Mouse (Mus musculus): ENCODE results near the gene Folr2.

The Folr2 gene

DNA sequence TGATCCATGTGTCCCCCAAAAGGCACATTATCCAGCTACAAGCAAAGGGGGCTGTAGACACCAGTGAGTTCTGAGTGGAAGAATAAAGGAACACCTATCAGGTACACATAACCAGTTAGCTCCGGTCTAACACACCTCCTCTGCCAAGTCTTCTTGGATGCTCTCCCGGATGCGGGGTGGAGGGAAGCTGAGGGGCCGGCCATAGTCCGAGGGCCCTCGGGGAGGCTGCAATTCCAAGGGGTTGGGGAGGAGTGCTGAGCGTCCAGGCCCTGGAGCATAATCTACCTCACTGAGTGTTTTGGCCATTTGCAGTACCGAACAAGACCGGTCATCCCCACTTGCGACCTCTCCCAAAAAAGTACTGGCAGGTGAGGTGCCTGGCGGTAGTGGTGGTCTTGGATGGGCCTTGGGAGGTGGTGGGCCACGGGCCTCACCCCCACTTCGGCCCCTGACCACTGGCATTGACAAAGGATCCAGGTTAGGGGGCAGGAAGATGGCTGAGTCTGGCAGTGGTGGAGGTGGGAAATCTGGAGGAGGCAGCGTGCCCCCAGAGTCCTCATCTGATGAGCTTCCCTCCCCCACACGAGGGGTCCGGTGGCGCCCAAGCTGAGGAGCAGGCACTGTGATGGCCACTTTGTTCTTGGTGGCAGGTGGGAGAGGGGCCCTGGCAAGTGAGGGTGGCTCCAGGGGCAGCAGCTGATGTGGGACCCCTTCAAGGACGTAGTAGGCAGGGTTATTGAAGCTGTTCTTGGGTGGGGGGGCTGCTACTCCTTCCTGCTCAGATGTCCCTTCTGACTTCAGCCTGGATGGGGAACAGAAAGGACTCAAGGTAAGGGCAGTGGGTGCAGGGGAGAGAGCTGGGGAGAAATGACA, 33.0 kb downstream of the Folr2 start:
- no peak for DNase-seq (ENCODE audit: low spot score)

DNA sequence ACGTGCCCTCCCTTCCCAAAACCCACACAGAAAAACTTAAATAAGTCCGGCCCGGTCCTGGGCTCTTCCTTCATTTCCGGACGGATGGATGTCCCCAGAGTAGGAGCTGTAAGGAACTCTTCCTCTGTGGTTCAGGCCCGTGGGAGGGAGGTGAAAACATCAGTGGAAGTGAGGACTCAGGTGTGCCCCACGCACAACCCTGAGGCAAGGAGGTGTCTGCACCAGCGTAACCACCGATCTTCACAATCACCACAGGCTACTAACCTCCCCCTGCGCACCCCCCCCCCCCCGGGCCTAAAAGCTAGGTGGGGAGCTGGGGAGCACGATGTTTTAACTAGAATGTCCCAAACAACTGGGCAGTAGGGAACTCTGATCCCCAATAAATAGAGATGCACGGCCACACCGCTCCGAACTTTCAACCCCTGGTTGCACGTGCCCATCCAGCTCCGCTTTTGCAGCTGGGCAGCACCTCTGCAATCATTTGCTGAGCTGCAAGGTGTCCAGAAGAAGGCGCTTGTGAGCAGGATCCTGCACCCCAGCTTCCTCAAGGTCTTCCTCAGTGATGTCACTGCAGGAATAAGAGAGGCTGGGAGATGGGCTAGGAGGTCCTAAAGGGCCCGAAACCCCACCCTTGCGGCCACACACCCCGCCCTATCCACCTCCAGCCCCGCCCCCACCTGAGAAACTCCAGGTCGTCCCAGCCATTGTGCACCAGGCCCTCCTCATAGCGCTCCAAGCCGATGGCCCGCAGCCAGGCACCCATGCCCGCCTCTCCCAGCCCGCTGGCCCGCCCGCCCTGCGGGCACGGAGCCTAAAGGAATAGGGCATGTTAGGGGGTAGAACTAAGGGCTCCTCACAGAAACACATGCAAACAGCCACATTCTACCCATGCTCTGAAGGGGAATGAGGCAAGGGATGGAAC, 33.9 kb downstream of the Folr2 start:
- peak; percentile 42 for DNase-seq (ENCODE audit: low spot score)

DNA sequence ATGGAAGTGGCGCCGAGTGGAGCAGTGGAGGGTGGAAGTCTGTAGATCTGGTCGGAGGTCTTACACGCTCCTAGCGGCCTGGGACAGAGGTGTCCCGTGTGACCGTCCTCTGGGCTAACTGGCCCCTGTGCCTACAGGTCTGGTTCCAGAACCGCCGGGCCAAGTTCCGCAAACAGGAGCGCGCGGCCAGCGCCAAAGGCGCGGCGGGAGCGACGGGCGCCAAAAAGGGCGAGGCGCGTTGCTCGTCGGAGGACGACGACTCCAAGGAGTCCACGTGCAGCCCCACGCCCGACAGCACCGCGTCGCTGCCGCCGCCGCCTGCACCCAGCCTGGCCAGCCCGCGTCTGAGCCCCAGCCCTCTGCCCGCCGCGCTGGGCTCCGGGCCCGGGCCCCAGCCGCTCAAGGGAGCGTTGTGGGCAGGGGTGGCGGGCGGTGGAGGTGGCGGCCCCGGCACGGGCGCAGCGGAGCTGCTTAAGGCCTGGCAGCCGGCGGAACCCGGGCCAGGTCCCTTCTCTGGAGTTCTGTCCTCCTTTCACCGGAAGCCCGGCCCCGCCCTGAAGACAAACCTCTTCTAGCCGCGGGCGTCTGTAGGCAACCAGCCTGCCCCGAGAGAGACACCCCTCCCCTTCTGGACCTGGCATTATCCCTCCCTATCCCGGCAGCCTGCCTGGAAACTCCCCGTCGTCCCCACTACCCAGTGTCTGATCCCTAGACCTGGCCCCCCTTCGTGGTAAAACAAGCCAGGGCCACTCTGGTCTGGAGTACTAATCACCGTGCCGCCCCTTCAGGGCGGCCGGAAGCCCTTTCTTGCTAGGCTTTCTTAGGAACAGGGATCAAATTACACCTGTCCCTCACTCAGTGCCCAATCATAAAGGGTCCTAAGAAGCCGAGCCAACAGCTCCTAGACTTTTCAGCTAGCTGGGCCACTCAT, 35.2 kb downstream of the Folr2 start:
- DNase-seq (ENCODE audit: low spot score), result peak; percentile 32

DNA sequence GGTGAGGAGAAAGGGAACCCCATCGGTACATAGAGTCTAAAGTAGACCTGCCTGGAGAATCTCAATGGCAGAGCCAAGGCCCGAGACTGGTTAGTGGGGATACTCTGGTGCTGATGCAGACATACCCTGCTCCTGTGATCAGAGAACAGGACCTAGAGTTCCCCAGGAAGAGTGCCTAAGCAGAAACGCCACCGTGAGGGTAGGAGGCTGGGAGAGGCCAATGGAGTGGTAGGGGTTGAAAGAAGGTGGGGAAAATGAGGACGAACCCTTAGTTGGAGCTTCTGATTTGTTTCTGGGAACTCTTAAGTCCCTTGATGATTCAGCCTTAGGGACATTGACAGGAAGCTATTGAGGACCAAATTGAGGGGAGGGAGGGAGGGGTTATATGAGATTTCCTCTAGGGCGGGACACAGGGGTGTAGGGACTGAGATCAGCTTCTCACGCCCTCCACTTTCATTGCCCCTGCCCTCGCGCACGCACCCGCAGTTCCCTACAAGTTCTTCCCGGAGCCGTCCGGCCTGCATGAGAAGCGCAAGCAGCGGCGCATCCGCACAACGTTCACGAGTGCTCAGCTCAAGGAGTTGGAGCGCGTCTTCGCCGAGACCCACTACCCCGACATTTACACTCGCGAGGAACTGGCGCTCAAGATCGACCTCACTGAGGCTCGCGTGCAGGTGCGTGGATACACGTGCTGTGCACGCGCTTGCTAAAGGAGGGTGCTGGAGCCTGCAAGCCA, 36.5 kb downstream of the Folr2 start:
- DNase-seq (ENCODE audit: low spot score), result no peak

DNA sequence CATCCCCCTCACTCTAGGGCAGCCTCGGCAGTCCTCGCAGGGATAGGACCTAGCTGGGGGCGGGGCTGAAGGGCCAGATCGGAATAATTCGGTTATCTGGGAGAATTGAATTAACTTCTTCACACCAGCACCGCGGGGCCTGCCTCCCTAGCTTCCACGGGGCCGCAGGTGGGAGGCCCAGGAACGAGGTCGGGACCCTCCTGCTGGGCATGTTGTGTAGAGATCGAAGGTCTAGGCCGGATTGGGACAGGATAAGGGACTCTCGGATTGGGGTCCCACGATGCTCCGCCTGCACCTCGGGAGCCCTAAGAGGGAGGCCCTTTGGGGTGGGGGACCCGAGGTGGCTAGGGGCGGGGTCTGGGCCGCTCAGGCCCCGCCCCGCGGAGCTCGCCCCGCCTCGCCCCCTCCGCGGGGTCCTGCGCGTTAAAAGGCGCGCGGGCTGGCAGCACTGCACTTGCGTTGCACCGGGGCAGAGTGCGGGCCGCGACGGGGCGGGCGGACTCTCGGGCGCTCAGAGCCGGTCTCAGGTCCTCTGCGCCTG, 39.1 kb downstream of the Folr2 start, which contains the start of gene Phox2a:
Phox2a (plus strand) TSS at position 453 of the 541 bp plus-strand sequence.
- no peak for DNase-seq (ENCODE audit: low spot score)
